Mouse (Mus musculus): ENCODE results near the gene Vmn2r72. TPM values are rescaled to one million over a fixed set of nuclear protein-coding genes. Genes with fewer than 3 reads are reported as not detected.

Gene Vmn2r72
- not detected in 2 replicates for polyA plus RNA-seq (2012; rRNA removed)

DNA sequence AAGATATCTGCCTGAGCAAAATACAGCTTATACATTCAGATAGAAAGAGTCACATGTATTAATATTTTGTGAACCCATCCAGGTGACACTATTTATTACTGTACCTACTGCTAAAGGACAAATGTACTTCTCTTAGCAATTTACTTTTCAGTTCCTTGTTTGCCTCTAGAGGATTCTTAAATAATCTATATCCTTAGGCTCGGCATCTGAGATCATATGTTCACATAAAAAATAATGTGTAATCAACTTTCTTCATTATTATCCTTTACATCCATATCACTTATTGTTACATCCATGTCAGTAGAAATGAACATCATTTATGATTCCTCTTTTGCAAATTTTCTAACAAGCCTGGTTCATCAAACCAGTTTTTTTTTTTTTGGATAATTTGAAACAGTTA lies at the start of gene Vmn2r72:
Gene Vmn2r72, minus strand, starts transcription at position 101 of the 400 bp plus-strand sequence.

Other genes starting within 250 kb of the Vmn2r72 start
- not detected in 2 replicates for gene Vmn2r71, start 192.0 kb downstream of the Vmn2r72 start, polyA plus RNA-seq (2012; rRNA removed)
- not detected in 2 replicates for gene Vmn2r70, start 185.9 kb downstream of the Vmn2r72 start, polyA plus RNA-seq (2012; rRNA removed)
- gene Vmn2r73, start 121.2 kb upstream of the Vmn2r72 start, polyA plus RNA-seq (2012; rRNA removed) = not detected in 2 replicates
- gene Vmn2r74, start 206.5 kb upstream of the Vmn2r72 start, polyA plus RNA-seq (2012; rRNA removed) = not detected in 2 replicates